Mouse (Mus musculus) MEL (cell line): ENCODE data around the gene Syn3.

Experiments
- BHLHE40 ChIP-seq: IDR thresholded peaks from 2 replicates; pipeline ENCODE4 v1.6.1; 2012; ENCODE audit warnings: low read depth, mild to moderate bottlenecking, inconsistent platforms, low read length, improper control_type of control experiment, borderline replicate concordance
- CHD2 ChIP-seq: IDR thresholded peaks from 2 replicates; pipeline ENCODE4 v1.6.1; 2011; ENCODE audit warnings: low read length, improper control_type of control experiment
- CTCF ChIP-seq, 3 experiments: IDR thresholded peaks in 2 of 3; conservative IDR thresholded peaks in 1 of 3; 2 replicates each; pipeline ENCODE4 v1.5.1; 2011 to 2012; ENCODE audit warnings: low read length in 3 of 3, low read depth in 2 of 3, mild to moderate bottlenecking in 2 of 3, improper control_type of control experiment in 1 of 3, inconsistent platforms in 1 of 3, mixed read lengths in 1 of 3, moderate library complexity in 1 of 3; ENCODE audit not compliant: control insufficient read depth in 1 of 3, insufficient read depth in 1 of 3, poor library complexity in 1 of 3, severe bottlenecking in 1 of 3
- E2F4 ChIP-seq: IDR thresholded peaks from 2 replicates; pipeline ENCODE4 v1.6.1; 2011; ENCODE audit warnings: low read depth, low read length, improper control_type of control experiment, borderline replicate concordance
- EP300 ChIP-seq, 2 experiments: IDR thresholded peaks; 2 replicates each; pipeline ENCODE4 v1.6.1; 2011; ENCODE audit warnings: improper control_type of control experiment in 2 of 2, low read length in 2 of 2, low read depth in 1 of 2, mild to moderate bottlenecking in 1 of 2
- ETS1 ChIP-seq: IDR thresholded peaks from 2 replicates; pipeline ENCODE4 v1.6.1; 2012; ENCODE audit warnings: low read depth, mild to moderate bottlenecking, inconsistent platforms, low read length, improper control_type of control experiment, moderate library complexity
- GATA1 ChIP-seq: IDR thresholded peaks from 2 replicates; pipeline ENCODE4 v1.6.1; 2011; ENCODE audit warnings: low read depth, low read length, improper control_type of control experiment
- MAX ChIP-seq: IDR thresholded peaks from 2 replicates; pipeline ENCODE4 v1.6.1; 2011; ENCODE audit warnings: low read length, improper control_type of control experiment
- POLR2A ChIP-seq, 2 experiments: IDR thresholded peaks; 2 replicates each; pipeline ENCODE4 v1.6.1; 2011 to 2012; ENCODE audit warnings: low read length in 2 of 2, mild to moderate bottlenecking in 2 of 2, control low read depth in 1 of 2, improper control_type of control experiment in 1 of 2, low read depth in 1 of 2, moderate library complexity in 1 of 2; ENCODE audit not compliant: control insufficient read depth in 1 of 2, insufficient read depth in 1 of 2, poor library complexity in 1 of 2
- POLR2AphosphoS2 ChIP-seq: IDR thresholded peaks from 2 replicates; pipeline ENCODE4 v1.6.1; 2011; ENCODE audit warnings: low read length, improper control_type of control experiment
- SMC3 ChIP-seq: IDR thresholded peaks from 2 replicates; pipeline ENCODE4 v1.6.1; 2011; ENCODE audit warnings: low read depth, low read length, improper control_type of control experiment
- USF2 ChIP-seq, 2 experiments: IDR thresholded peaks; 2 replicates each; pipeline ENCODE4 v1.6.1; 2011 to 2012; ENCODE audit warnings: improper control_type of control experiment in 2 of 2, low read length in 2 of 2, borderline replicate concordance in 1 of 2, inconsistent platforms in 1 of 2, low read depth in 1 of 2, mild to moderate bottlenecking in 1 of 2; ENCODE audit not compliant: insufficient read depth in 1 of 2
- ZC3H11A ChIP-seq: IDR thresholded peaks from 2 replicates; pipeline ENCODE4 v1.6.1; 2012; ENCODE audit warnings: low read depth, mild to moderate bottlenecking, inconsistent platforms, low read length, improper control_type of control experiment

GRCm38 (mm10) chr10:86074134-86074533, 424.6 kb downstream of the Syn3 start:
- TF ChIP-seq USF2 (IDR thresholded peaks at IDR 0.05; ENCODE audit: borderline replicate concordance in 1 of 2, insufficient read depth in 1 of 2, low read depth in 1 of 2, low read length in 2 of 2), result no peak
- TF ChIP-seq CTCF (IDR thresholded peaks at IDR 0.05 in 2 of 3, conservative IDR thresholded peaks at IDR 0.05 in 1 of 3; ENCODE audit: control insufficient read depth in 1 of 3, insufficient read depth in 1 of 3, low read depth in 2 of 3, low read length in 3 of 3, poor library complexity in 1 of 3, severe bottlenecking in 1 of 3), result no peak
- TF ChIP-seq SMC3, result no peak
- no peak for TF ChIP-seq MAX
- no peak for TF ChIP-seq POLR2AphosphoS2
- TF ChIP-seq CHD2, result no peak
- no peak for TF ChIP-seq POLR2A (IDR thresholded peaks at IDR 0.05; ENCODE audit: control insufficient read depth in 1 of 2, insufficient read depth in 1 of 2, low read depth in 1 of 2, low read length in 2 of 2, poor library complexity in 1 of 2)
- TF ChIP-seq BHLHE40, result no peak
- no peak for TF ChIP-seq GATA1
- no peak for TF ChIP-seq EP300 (IDR thresholded peaks at IDR 0.05; ENCODE audit: low read depth in 1 of 2, low read length in 2 of 2)
- TF ChIP-seq E2F4, result no peak
- no peak for TF ChIP-seq ETS1
- no peak for TF ChIP-seq ZC3H11A
